Mouse (Mus musculus): ENCODE measurements around the gene Esrrg. TPM values are rescaled to one million over a fixed set of nuclear protein-coding genes. Genes with fewer than 3 reads are reported as not detected.

Gene Esrrg
- total and polyA plus RNA-seq, 3 experiments: not detected

- in situ Hi-C loops (cut with MboI; ENCODE audit: low pct_ligation_motif_present, low pct_unique_long_range_greater_than_20kb, low sequenced_read_pairs) (no loop called here), dilution Hi-C loops (cut with MboI; ENCODE audit: extremely low pct_ligation_motif_present, extremely low pct_unique_long_range_greater_than_20kb, low sequenced_read_pairs) (no loop called here)
- no peaks in the 10 kb centered on the region for H3K79me2 ChIP-seq (replicated peaks; ENCODE audit: control insufficient read depth, extremely low read depth, insufficient read depth, poor library complexity, severe bottlenecking)
- H3K27me3 ChIP-seq (replicated peaks): no peaks in the 10 kb centered on the region
- no peak for DNase-seq (ENCODE audit: extremely low read depth)
- no peak overlapping the region for H3K27ac ChIP-seq (ENCODE audit: insufficient read depth, low read depth)
- H3K4me1 ChIP-seq (ENCODE audit: control insufficient read depth in 1 of 2, insufficient read depth in 2 of 2): no peaks in the 10 kb centered on the region
- H3K4me2 ChIP-seq (ENCODE audit: insufficient read depth, low read depth, poor library complexity, severe bottlenecking): no peak overlapping the region
- H3K9me3 ChIP-seq (replicated peaks; ENCODE audit: low read length): peaks cover 66% of the 10 kb centered on the region
- TF ChIP-seq SIN3A (IDR thresholded peaks at IDR 0.05; ENCODE audit: low read length) (no peak), MYC (IDR thresholded peaks at IDR 0.05; ENCODE audit: low read depth, low read length) (no peak)
- no peak overlapping the region for H3K4me3 ChIP-seq (replicated peaks in 1 of 3; ENCODE audit: low read depth in 2 of 3, low read length in 2 of 3, poor library complexity in 1 of 3)
- H3K36me3 ChIP-seq (replicated peaks in 1 of 2; ENCODE audit: control insufficient read depth in 1 of 2, insufficient read depth in 1 of 2, low read length in 1 of 2): no peaks in the 10 kb centered on the region
- H3K9ac ChIP-seq (ENCODE audit: insufficient read depth, low read depth): no peak overlapping the region
Observed at GRCm38 (mm10) chr1:188010860-188011259, 402.3 kb downstream of the Esrrg start.

GRCm38 (mm10) chr1:188014411-188014810, 405.8 kb downstream of the Esrrg start:
- H3K27me3 ChIP-seq (replicated peaks): no peaks in the 10 kb centered on the region
- H3K9ac ChIP-seq (ENCODE audit: insufficient read depth, low read depth): no peak overlapping the region
- H3K79me2 ChIP-seq (replicated peaks; ENCODE audit: control insufficient read depth, extremely low read depth, insufficient read depth, poor library complexity, severe bottlenecking): no peaks in the 10 kb centered on the region
- H3K4me1 ChIP-seq (ENCODE audit: control insufficient read depth in 1 of 2, insufficient read depth in 2 of 2): no peaks in the 10 kb centered on the region; a peak in 1 of 4 replicates
- no peaks in the 10 kb centered on the region for H3K36me3 ChIP-seq (replicated peaks in 1 of 2; ENCODE audit: control insufficient read depth in 1 of 2, insufficient read depth in 1 of 2, low read length in 1 of 2)
- H3K4me3 ChIP-seq (replicated peaks in 1 of 3; ENCODE audit: low read depth in 2 of 3, low read length in 2 of 3, poor library complexity in 1 of 3): no peak overlapping the region
- peaks cover 72% of the 10 kb centered on the region for H3K9me3 ChIP-seq (replicated peaks; ENCODE audit: low read length)
- H3K4me2 ChIP-seq (ENCODE audit: insufficient read depth, low read depth, poor library complexity, severe bottlenecking): no peak overlapping the region
- dilution Hi-C loops (cut with MboI; ENCODE audit: extremely low pct_ligation_motif_present, extremely low pct_unique_long_range_greater_than_20kb, low sequenced_read_pairs): no loop called here
- no peak overlapping the region for H3K27ac ChIP-seq (ENCODE audit: insufficient read depth, low read depth)
- no peak for DNase-seq (ENCODE audit: extremely low read depth)
- TF ChIP-seq JUN (IDR thresholded peaks at IDR 0.05; ENCODE audit: insufficient read depth, low read depth, low read length) (no peak), MAX (IDR thresholded peaks at IDR 0.05; ENCODE audit: low read length) (no peak), CTCF (conservative IDR thresholded peaks at IDR 0.05 in 1 of 2, IDR thresholded peaks at IDR 0.05 in 1 of 2; ENCODE audit: low read depth in 2 of 2, low read length in 2 of 2) (no peak), TCF12 (IDR thresholded peaks at IDR 0.05; ENCODE audit: low read depth, low read length) (no peak), ZKSCAN1 (IDR thresholded peaks at IDR 0.05; ENCODE audit: borderline replicate concordance, low read depth, low read length) (no peak), E2F4 (IDR thresholded peaks at IDR 0.05; ENCODE audit: insufficient replicate concordance, low read depth, low read length) (no peak), POLR2A (IDR thresholded peaks at IDR 0.05; ENCODE audit: low read depth, low read length) (no peak), KAT2A (IDR thresholded peaks at IDR 0.05; ENCODE audit: insufficient replicate concordance, low read length) (no peak), EP300 (IDR thresholded peaks at IDR 0.05; ENCODE audit: low read length) (no peak), JUND (conservative IDR thresholded peaks at IDR 0.05; ENCODE audit: low read depth, low read length) (no peak), MXI1 (IDR thresholded peaks at IDR 0.05; ENCODE audit: low read depth, low read length) (no peak), ZNF384 (IDR thresholded peaks at IDR 0.05; ENCODE audit: low read depth, low read length) (no peak)
- in situ Hi-C loops (cut with MboI; ENCODE audit: low pct_ligation_motif_present, low pct_unique_long_range_greater_than_20kb, low sequenced_read_pairs): no loop called here
